Mouse (Mus musculus) left cerebral cortex, adult 2 months (tissue): ENCODE results near the gene Sult1b1. TPM values are rescaled to one million over a fixed set of nuclear protein-coding genes. Genes with fewer than 3 reads are reported as not detected.
"Not testable (repeated sequence)": the region's sequence is repeated elsewhere in the genome, so short reads cannot be mapped to it uniquely, and the experiment has no call there.

Experiments
- DNase-seq, 2 experiments: peaks; one replicate each; pipeline ENCODE4 v3.0.0; 2021 to 2022; ENCODE audit warnings: low spot score in 2 of 2, mixed read lengths in 1 of 2; ENCODE audit errors: extremely low spot score in 1 of 2
- H3K27ac ChIP-seq: fragments of 200-600 bp; 2 replicates; pipeline ENCODE4 v1.8.1; 2022
- H3K4me3 ChIP-seq: fragments of 200-600 bp; 2 replicates; pipeline ENCODE4 v1.8.1; 2022
- CTCF ChIP-seq: fragments of 200-600 bp; IDR thresholded peaks from 2 replicates; pipeline ENCODE4 v1.8.1; 2022; ENCODE audit warnings: antibody characterized with exemption, mild to moderate bottlenecking, moderate library complexity
- intact Hi-C: fragments of 180-260 bp; cut with DNase I; formaldehyde crosslinking; loops from one replicate; pipeline ENCODE4 v1.15.1; 2025
- long read RNA-seq, 2 experiments: library from polyadenylated mRNA; stranded (forward); transcript quantifications; one replicate each; pipeline ENCODE4 v2.0.0; 2021; ENCODE audit warnings: borderline mapping rate in 2 of 2
- total RNA-seq, 2 experiments: library from RNA; stranded (reverse); gene quantifications; 2 replicates each; pipeline ENCODE4 v1.2.3; 2021

Sult1b1 gene
- not detected for total RNA-seq
- long read RNA-seq, experiment 1: 0 reads
- long read RNA-seq, experiment 2: 0 reads

DNA sequence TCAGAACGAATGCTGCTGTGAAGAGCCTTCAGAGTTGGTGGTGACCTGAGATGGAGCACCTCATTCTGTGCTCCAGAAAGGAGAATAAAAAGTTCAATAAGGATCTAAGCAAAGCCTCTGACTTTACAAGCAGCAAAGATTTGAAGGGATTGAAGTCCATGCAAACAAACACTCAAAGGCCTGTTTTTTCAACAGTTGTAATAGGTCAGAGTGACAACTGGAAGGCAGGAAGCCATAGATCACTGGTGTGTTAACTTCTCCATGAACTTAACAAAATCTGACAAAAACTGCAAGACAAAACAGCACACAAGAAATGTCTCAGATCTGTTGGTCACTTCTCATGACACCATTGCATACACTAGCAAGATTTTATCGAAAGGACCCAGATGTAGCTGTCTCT is at the start of gene Sult1b1:
Sult1b1 (minus strand) TSS at position 85 of the 400 bp plus-strand sequence.
- TF ChIP-seq CTCF: no peak
- Histone ChIP-seq H3K27ac (no peak within 1 kb of the TSS), H3K4me3 (no peak within 1 kb of the TSS)
- intact Hi-C loops: no loop called here
- no peak for DNase-seq

DNA sequence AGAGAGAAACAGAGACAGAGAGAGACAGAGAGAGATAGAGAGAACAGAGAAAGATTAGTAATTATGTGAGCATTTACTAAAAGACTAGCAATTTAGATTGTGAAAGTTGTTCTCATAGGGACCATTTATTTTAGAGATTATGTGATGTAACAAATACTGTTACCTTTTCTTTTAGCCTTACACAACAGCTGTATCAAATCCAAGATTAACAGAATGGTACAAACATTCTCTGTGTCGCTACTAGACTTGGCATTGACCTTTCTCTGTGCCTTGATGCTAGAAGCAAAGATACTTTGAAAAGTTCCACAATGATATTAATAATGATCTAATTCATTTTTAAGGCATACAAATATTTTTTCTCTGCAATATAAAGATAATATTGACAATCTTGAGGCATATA is 42.4 kb upstream of the Sult1b1 start:
- Histone ChIP-seq H3K4me3 (no peak overlapping the region), H3K27ac (no peak overlapping the region)
- DNase-seq: no peak
- no peak for TF ChIP-seq CTCF
- intact Hi-C loops: no loop called here

DNA sequence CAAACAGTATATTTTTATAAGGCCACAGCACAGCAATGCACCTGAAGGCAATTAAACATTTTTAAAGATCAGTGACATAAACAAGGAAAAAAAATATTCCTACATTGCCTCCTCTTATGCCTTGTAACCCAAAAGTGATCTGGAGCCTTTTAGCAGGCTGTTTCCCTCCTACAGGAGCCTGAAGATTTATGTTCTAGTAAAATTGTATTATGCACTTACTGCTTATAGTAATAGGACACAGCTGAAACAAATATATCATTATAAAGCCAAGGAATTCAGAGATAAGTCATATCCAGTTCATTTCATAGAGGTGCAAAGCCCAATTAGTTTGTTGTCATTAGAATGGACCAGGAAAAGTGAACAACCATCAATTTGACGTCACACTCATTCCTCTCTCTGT is 36.2 kb upstream of the Sult1b1 start:
- DNase-seq: no peak
- intact Hi-C loops: no loop called here
- Histone ChIP-seq H3K27ac (no peak overlapping the region), H3K4me3 (no peak overlapping the region)
- TF ChIP-seq CTCF: no peak

DNA sequence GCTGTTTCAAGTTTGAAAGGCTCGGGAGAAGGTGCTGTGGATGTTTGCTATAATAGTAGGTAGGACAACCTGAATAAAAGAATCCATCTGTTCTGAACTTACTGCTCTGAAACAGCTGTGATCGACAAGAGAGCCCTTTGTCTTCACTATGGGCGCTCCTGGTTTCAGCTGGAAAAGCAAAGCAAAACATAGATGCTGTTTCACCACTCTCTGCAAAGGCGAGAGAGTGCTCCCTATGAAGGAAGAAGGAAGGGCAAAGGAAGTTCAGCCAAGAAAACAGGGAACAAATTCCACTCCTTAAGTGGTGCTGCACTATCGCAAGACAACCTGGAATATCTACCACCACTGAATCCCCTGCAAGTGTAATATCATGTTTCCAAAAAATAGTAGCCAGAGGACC is 35.5 kb upstream of the Sult1b1 start:
- Histone ChIP-seq H3K4me3 (no peak overlapping the region), H3K27ac (no peak overlapping the region)
- no peak for TF ChIP-seq CTCF
- intact Hi-C loops: no loop called here
- DNase-seq: no peak

DNA sequence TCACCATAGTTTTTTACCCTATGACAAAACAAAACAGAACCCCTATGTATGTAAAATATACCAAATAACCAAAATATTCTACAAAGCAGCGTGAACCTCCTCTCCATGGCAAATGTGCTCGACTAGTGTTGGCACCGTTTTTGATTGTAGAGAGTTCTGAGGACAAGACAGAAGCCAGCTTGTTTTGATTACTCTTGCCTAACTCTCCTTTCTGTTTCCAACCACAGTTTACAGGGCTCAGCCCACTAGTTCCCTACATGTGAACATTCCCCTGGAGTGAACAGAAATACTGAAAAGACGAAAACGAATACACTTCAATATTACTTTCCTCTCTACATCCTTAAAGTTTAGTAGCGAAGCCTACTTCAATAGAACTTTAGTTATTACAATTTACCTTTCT is 34.8 kb upstream of the Sult1b1 start:
- DNase-seq: no peak
- Histone ChIP-seq H3K27ac (no peak overlapping the region), H3K4me3 (no peak overlapping the region)
- no peak for TF ChIP-seq CTCF
- intact Hi-C loops: no loop called here

DNA sequence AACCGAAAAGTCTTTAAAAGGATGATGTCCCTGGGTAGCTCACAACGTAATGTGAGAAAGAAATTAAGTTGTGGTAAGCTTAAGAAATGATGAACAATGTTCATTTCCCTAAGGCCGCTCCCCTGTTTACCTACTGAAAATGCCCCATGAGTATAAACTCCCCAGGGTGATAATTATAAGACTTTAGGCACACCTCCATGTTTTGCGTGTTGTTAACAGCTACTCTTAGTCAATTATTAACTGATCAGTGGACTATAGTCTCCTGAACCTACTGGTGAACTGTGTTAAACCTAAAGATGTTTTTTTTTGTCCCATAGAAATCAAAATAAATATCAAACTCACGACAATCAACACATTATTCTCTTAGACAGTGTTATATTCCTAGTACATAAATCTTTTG is 30.9 kb upstream of the Sult1b1 start, which contains the start of gene Sult1d1:
Sult1d1 (minus strand) TSS at position 183 of the 400 bp plus-strand sequence.
- no peak for TF ChIP-seq CTCF
- intact Hi-C loops: no loop called here
- Histone ChIP-seq H3K27ac (no peak within 1 kb of the TSS), H3K4me3 (no peak within 1 kb of the TSS)
- no peak for DNase-seq

DNA sequence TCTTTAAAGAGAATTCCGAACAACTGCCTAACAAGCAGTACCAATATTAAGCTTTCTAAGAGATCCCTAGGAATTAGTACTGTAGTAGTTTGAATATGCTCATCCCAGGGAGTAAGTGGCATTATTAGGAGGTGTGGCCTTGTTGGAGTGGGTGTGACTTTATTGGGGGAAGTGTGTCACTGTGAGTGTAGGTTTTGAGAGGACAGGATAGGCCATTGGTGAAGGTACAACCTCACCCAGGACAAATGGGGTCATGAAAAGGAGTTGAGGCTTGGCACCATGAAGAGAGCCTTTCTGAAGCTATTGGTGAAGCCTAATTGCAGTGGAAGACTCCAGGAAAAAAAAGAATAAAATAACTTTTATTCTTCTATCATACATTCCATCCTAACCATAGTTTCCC is 29.3 kb upstream of the Sult1b1 start:
- no peak overlapping the region for H3K27ac ChIP-seq
- DNase-seq: no peak
- TF ChIP-seq CTCF: no peak
- intact Hi-C loops: no loop called here
- H3K4me3 ChIP-seq: no peak overlapping the region

DNA sequence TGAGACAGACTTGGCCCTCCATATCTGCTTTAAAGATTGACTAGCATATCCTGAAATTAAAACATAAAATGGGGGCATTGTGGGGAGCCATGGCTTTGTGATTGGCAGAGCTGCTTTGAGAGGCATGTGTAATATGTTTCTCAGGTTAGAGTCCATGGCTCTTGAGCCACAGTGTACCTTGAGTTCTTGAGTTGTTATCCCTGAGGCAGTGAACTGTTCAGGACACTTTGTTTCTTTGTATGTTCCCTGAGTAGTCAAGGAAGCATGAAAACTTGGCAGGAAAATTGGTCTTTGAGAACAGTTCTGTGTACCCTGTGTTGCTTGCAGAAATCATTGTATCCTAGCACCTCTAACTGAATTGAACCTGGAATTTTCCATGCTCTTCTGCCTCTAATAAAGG is 25.0 kb upstream of the Sult1b1 start:
- intact Hi-C loops: no loop called here
- no peak for DNase-seq
- Histone ChIP-seq H3K4me3 (no peak overlapping the region), H3K27ac (no peak overlapping the region)
- no peak for TF ChIP-seq CTCF

DNA sequence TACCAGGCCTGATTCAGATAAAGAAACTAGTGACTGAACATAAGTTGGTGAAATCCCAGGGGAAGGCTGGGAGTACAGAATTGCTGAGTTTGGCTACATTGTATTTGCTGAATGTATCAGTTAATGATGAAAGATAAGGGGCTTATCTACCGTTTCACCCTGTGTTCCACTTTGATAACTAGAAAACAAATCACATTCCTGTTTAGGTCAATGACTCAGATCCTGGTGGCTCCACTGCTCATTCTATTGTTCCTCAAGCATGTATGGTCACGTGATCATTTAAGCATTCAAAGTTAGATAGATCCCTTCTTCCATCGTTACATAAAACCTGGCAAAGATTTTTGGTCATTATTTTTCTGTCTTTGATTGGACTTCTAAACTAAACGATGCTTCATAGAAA is 24.5 kb upstream of the Sult1b1 start:
- no peak for DNase-seq
- TF ChIP-seq CTCF: no peak
- intact Hi-C loops: no loop called here
- Histone ChIP-seq H3K27ac (no peak overlapping the region), H3K4me3 (no peak overlapping the region)

DNA sequence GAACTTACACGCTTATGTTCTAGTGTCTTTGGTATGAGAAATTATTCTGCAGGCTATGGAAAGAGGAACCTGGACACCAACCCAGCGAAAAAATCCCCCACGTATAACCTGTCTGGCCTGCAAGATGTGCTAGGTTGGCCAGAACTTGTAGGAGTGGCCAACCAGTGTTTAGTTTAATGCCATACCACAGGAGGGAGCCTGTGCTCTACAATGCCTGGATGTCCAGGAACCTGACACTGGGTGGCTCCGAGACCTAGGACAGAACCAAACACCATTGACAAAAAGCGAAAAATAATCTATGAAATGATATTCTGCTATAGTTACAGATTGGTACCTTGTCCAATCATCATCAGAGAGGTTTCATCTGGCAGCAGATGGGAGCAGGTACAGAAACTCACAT is 22.1 kb upstream of the Sult1b1 start:
- Histone ChIP-seq H3K27ac (no peak overlapping the region), H3K4me3 (no peak overlapping the region)
- no peak for DNase-seq
- no peak for TF ChIP-seq CTCF
- intact Hi-C loops: no loop called here

DNA sequence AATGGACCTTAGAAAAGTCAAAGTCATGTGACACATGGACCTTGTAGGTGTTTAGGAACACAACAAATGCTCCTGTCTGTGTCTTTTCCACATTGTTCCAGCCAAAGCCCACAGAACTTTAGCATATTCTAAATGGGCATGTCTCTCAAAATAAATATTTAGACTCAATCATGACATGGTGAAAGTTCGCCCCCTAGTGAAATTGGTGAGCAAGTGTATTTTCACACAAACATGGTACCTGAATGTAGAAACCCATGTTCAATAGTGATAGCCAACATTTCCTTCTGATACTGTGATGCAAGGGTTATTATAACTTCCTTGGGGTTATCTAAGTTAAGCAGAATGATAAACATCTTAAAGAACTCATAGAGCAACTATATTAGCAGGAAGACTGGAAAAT is 12.9 kb upstream of the Sult1b1 start:
- no peak overlapping the region for H3K4me3 ChIP-seq
- no peak for TF ChIP-seq CTCF
- DNase-seq: no peak
- intact Hi-C loops: no loop called here
- H3K27ac ChIP-seq: no peak overlapping the region

DNA sequence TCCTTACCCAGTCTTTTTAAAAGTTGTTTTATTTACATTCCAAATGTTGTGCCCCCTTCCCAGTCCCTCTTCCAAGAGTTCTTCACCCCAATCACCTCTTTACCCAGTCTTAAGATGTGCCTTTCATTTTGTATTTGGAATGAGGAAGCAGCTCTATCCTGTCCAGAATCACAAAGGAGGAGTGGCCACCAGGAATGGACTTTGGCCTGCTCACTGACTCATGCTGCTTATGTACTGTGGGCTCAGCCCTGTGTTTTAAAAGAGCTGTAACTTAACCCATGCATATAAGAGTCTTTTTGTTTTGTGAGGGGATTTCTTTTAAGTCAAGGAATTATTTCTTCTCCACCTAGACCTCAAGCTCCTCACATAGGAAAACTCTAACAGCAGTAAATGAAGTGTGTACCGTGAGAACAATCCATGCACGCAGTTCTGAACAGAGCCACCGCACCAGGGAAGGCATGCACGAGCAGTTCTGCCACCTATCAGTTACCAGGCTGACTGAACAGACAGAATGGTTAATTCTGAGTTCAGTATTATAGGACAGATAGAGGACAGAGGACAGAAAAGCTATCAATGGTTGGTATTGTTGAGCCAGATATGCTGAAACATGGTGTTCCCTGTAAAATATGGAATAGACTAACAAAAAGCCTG is 1.9 kb downstream of the Sult1b1 start:
- H3K27ac ChIP-seq: no peak overlapping the region
- H3K4me3 ChIP-seq: no peak overlapping the region
- DNase-seq: no peak
- no peak for TF ChIP-seq CTCF
- intact Hi-C loops: no loop called here

DNA sequence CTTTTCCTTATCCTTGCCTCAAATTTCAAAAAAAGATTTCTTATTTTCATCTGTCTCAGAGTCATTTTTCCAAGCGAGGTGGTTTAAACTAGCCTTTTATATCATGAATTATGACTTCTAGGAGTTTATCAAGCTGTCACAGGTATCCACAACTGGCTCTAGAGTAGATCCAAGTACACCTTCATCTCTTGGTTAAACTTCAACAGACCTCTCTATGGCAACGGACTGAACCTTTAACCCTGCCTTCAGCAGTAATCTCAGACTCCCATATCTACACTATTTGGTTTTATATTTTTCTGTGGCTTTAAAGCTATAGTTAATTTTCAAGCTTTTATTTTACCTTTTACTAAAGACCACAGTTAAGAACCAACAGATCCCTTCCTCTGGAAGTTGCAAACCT is 5.7 kb downstream of the Sult1b1 start:
- no peak for TF ChIP-seq CTCF
- DNase-seq: no peak
- H3K27ac ChIP-seq: no peak overlapping the region

DNA sequence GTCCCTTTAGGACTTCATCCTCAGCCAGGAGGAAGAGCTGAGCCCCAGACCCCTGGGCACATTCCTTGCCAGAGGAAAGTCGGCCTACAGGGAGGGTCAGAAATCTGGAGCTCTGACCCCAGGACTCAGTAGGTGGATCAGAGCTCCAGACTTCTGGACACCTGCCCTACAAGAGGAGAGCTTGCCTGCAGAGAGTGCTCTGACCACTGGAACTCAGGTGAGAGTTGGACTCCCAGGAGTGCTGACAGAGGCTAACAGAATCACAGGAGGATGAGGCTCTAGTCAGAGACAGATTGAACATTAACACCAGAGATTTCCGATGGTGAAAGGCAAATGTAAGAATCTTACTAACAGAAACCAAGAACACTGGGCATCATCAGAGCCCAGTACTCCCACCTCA is 14.4 kb downstream of the Sult1b1 start:
- DNase-seq, H3K27ac ChIP-seq, intact Hi-C loops, H3K4me3 ChIP-seq: not testable (repeated sequence)

More for the DNA sequence above, 5.7 kb downstream of the Sult1b1 start:
- intact Hi-C loops: no loop called here
- no peak overlapping the region for H3K4me3 ChIP-seq
